Mouse (Mus musculus) lung, adult 2 months (tissue): ENCODE measurements at regions not wholly inside any gene's neighbourhood (a gene's known extent, or its start where the extent isn't known, plus 50 kb on each side); places are given as distances from the start of the nearest gene placed in this dataset.

ENCODE experiments used
- CTCF ChIP-seq: fragments of 200-500 bp; IDR thresholded peaks from 2 replicates; pipeline ENCODE4 v1.5.1; 2011; ENCODE audit warnings: mild to moderate bottlenecking, low read length, control low read depth; ENCODE audit not compliant: insufficient read depth
- POLR2A ChIP-seq: fragments of 200-500 bp; IDR thresholded peaks from 2 replicates; pipeline ENCODE4 v1.6.1; 2011; ENCODE audit warnings: low read depth, mild to moderate bottlenecking, control low read depth, low read length, borderline replicate concordance; ENCODE audit errors: extremely low read depth

- TF ChIP-seq POLR2A, result no peak
- TF ChIP-seq CTCF, result no peak
Observed at GRCm38 (mm10) chr16:52984336-52984735, 530.5 kb upstream of the Alcam start.
